Mouse (Mus musculus) testis, adult 2 months (tissue): Measurements from ENCODE around the gene Tgfbr3.

Experiments used
- CTCF ChIP-seq: fragments of 200-500 bp; IDR thresholded peaks from 2 replicates; pipeline ENCODE4 v1.5.1; 2012; ENCODE audit warnings: low read depth, mild to moderate bottlenecking, inconsistent platforms, low read length, moderate library complexity; ENCODE audit not compliant: control insufficient read depth, insufficient read depth, insufficient replicate concordance
- POLR2A ChIP-seq: fragments of 200-500 bp; IDR thresholded peaks from 2 replicates; pipeline ENCODE4 v1.6.1; 2012; ENCODE audit warnings: low read depth, mild to moderate bottlenecking, inconsistent platforms, low read length, moderate library complexity; ENCODE audit not compliant: control insufficient read depth

- TF ChIP-seq POLR2A (no peak), CTCF (no peak)
Observed at GRCm38 (mm10) chr5:107176796-107177195, 112.6 kb downstream of the Tgfbr3 start.
